Mouse (Mus musculus): ENCODE results near the gene Eps8. TPM values are rescaled to one million over a fixed set of nuclear protein-coding genes. Genes with fewer than 3 reads are reported as not detected.
A peak's percentile ranks its signal among the peaks of the same experiment; 100 is the strongest.
"Not testable (repeated sequence)": the region's sequence is repeated elsewhere in the genome, so short reads cannot be mapped to it uniquely, and the experiment has no call there.

Eps8 gene
- total RNA-seq, 2 experiments from 2014 or later = 23.3 to 26.0 TPM

GRCm38 (mm10) chr6:137475695-137476094 is 179.0 kb downstream of the Eps8 start:
- not testable (repeated sequence) for DNase-seq

DNA sequence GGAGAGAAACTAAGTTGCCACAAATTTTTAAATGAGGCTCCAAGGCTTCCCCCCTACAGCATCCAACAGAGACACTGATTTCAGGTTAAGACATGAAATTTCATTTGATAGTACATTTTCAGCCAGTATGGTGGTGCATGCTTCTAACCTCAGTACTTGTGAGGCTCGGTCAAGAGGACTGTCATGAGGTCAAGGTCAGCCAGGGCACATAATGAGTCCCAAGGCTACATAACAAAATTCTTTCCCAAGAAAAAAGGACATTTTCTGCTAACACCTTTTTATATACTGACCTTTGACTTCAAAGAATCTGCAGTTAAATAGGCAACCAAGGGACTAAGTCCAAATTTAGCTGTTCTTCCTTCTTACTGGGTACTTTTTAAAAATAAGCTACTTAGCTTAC is 181.2 kb downstream of the Eps8 start:
- DNase-seq = no peak

GRCm38 (mm10) chr6:137472129-137472528 is 182.5 kb downstream of the Eps8 start:
- no peak for DNase-seq

GRCm38 (mm10) chr6:137470901-137471598 is 183.6 kb downstream of the Eps8 start:
- peak; percentile 89 for DNase-seq

DNA sequence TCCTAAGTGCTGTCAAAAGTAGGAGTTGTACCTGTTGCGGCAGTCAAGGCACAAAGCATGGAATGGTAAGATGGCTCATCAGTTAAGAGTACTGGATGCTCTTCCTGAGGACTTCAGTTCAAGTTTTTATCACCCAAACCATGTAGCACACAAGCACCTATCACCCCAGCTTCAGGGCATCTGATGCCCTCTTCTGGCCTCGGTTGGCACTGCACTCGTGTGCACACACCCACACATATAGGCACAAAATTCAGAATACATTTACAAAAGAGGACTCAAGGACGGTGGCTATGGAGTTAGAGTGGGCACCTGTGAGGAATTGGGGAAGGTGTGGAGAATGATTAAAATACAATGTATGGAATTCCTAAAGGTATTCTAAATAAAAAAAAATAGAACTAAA is 185.1 kb downstream of the Eps8 start:
- no peak for DNase-seq

GRCm38 (mm10) chr6:137467696-137468095 is 187.0 kb downstream of the Eps8 start:
- no peak for DNase-seq

GRCm38 (mm10) chr6:137466256-137466655 is 188.4 kb downstream of the Eps8 start:
- DNase-seq = no peak

GRCm38 (mm10) chr6:137465253-137465652 is 189.4 kb downstream of the Eps8 start:
- DNase-seq = peak; percentile 82

DNA sequence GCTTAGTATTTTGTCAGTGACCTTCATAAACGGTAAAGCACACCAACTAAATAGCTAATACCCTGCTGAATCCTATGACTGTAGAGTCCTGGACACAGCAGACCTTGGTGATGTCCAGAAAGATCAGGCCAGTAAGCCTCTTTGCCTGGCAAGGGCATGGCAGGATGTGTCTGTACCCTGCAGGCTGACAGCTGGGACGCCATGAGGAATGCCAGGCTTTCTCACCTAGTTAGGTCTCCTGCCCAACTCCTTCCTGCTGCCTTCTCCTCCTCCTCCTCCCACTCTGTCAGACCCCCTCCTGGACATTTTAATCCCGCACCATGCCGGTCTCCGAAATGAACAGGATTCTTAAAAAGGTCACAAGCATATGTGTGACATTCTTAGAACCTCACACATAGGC is 190.9 kb downstream of the Eps8 start:
- no peak for DNase-seq

DNA sequence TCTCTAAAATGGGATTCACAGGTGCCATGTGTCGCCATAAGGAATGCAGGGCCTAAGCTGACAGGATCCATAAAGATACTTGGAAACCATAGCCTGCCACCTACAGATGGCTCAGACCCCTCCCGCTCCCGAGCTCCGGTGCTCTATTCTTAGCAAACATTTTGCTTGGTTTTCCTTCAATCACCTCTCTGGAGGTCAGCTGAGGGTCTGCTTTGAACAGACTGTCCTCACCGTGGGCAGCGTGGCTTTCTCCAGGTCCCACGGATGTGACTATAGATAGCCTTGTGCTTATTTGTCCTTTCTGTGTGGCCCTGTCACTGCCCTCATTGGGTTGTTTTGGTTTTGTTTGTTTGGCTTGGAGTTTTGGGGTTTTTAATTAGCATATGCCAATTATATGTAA is 196.5 kb downstream of the Eps8 start:
- DNase-seq = no peak

DNA sequence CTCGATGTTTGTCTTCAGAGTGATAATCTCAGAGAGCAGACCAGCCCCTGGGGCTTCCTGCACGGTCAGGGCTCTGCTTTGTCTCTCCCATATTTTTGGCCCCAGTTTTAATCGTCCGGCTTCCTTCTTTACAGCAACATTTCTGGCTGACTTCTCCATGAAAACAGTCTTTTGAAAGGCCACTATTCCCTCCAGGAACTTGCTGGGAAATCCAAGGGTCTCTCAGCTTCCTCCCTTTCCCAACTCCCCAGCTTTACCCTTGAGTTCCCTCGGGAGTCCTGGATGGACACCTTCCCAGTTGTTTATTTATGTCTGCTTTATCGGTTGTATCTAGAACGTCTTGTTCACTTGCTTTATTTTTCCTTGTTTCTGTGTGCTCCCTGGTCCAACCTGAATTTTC is 197.5 kb downstream of the Eps8 start:
- DNase-seq = no peak

GRCm38 (mm10) chr6:137456064-137456463 is 198.6 kb downstream of the Eps8 start:
- no peak for DNase-seq

GRCm38 (mm10) chr6:137455537-137456041 is 199.1 kb downstream of the Eps8 start:
- peak; percentile 40 for DNase-seq

- DNase-seq = not testable (repeated sequence)
Measured at GRCm38 (mm10) chr6:137446116-137446515, 208.6 kb downstream of the Eps8 start.

DNA sequence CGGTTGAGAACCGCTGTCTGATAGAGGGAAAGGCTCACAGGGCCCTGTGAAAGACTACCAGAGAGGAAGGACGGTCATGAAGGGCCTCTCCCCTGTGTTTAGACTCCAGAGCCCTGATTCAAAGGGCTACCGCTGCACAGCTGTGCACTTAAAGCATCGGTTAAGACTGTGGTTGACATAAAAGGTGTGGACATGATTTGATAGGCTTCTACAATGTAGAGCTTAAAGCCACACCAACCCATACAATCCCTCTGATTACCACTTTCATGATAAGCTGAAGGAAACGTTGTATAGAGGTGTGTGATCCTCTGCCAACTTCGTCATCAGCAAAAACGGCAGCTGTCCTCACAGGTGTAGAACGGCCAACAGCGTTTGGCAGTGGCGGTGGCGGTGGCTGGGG is 211.6 kb downstream of the Eps8 start:
- no peak for DNase-seq

DNA sequence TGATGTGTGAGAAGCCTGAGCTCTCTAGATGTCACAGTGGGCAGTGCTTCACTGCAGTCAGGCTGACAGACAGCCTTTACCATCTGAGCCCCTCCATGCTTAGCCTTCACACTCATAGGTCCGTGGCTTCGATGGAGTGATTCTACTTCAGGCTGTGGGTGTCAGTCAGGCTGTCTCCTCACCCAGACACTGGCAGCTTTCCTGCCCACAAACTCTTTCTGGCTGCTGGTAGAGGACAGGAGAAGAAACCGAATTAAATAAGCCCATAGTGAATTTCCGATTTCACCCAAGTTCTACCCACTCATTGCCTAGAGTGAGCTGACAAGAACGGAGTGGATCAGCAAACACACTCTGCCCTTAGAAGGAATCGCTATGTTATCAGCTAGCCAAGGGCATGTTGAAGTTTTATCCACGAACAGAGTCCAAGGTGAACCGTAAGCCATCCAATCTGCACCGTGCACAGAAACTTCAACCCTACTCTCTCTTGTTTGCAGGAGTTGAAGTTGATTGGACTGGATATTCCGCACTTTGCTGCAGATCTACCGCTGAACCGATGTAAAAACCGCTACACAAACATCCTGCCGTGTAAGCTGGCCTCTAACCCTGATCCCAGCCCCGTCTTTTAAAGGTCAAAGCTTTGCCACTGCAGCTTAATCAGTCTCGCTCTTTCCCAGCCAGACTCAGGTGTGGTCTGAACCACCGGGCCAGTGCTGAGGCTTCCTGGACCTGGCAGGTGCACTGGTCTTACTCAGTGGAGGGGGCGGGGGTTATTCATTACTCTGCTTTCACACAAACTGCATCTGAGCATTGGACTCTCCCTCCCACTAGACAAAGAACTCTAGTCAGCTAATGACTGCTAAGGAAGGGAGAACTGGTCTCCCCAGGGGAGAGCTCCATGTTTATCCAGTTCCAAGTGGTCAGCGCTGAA is 213.9 kb downstream of the Eps8 start:
- no peak for DNase-seq

DNA sequence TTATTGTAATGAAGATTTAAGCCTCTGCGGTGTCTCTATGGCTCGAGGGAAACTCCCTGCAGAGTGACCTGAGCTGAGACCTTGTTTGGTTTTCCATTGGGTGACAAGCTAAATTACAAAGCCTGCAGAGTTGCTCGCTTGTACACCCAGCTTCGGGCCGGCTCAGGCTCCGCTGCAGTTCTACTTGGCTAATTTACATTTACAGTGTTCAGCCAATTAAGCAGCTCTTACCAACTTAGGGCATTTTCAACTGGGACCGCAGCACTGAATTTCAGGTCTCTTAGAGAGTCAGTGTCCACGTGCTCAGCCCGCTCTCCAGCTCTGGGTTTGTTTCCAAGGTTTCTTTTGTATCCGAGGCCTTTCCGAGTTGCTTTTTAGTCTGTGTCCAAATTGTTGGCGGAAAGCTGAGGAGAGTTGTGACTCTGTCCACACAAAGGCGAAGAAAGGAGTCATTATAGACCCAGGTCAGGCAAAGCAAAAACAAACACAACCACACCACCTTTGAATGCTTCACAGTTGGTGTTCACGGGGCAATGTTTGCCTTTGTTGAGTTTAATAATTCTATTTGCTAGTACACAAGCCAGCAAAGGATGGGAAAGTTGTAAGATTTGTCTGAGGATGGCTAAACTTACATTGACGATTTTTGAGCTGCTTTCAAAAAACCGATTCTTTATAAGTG is 216.6 kb downstream of the Eps8 start:
- DNase-seq = no peak

DNA sequence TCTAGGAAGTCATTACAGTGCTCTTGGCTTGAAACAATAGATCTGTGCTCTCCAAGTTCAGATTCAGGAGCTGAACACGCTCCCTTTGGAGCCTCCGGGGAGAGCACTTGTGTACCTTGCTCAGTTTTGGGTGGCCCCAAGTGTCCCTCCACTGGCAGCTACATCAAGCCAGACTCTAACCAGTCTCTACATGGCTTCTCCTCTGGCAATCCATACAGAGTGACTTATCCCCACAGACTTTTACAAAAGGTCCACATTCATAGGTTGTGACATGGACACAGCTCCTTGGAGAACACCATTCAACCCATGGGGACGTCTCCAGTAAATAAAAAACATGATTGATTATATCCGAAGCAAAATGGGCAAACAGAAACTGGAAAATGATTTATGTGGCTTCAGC is 217.2 kb downstream of the Eps8 start:
- no peak for DNase-seq

DNA sequence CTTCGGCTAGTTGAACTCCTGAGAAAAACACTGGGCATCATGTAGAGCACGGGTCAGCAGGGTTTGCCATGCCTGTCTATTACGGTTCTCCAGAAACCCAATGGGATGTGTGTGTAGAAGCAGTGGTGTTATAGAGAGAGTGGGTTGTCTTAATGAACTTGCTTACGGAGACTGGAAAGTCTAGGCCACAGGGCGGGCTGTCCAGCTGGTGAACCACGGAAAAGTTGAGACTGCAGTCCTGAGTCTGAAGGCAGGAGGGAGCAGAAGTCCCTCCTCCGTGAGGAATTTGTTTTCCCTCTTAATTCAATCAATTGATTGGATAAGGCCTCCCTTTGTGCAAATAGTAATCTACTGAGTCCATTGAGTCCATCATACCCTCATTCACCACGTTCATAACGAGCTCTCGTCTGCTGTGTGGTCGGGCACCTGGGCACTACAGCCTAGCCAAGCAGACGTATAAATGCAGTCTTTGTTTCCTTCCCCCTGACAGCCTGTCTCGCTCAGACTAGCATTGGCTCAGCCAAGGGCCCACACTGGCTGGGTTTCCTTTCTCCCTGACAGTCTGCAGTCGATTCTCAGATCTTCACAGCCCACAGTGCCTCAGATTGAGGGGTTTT is 221.0 kb downstream of the Eps8 start:
- no peak for DNase-seq
